Mouse (Mus musculus) cerebellum, adult 9-11 months (tissue): ENCODE measurements at regions not wholly inside any gene's neighbourhood (a gene's known extent, or its start where the extent isn't known, plus 50 kb on each side); places are given as distances from the start of the nearest gene placed in this dataset.
A peak's percentile ranks its signal among the peaks of the same experiment; 100 is the strongest.

Experiments used
- DNase-seq: peaks from one replicate; pipeline ENCODE4 v3.0.0; 2022

DNA sequence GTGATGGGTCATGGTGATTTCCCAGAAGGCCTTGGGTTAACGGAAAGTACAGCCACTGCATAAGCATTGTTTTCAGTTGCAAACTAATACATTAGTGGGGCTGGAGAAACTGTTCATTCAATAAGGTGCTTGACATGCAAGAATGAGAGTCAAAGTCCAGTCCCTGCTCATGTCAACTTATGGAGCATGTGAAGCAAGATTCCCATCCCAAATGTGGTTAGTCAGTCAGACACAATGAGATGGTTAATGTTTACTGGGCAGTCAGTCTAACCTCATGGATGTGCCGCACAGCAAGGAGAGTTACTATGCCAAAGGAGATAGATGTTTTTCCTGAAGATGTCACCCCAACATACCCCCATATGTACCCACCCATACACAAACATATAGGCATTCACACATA, 993.8 kb upstream of the Jmjd1c start:
- DNase-seq = no peak

DNA sequence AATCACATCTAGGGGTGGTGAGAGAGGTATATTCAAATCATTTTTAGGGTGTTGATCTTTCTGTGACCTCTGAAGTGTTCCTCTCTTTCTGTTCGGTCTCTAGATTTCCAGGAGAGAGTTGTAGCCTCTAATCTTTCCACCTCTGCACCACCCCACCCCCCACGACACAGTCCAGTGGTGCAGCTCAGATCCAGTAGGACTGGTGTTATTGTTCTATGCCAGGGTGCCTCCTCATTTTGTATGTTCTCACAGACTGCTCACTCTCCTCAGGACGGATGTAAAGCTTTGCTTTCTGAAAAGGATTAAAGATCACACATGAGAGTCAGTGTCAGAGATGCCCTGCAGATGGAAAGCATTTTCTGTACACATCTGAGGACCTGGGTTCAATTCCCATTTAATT, 964.6 kb upstream of the Jmjd1c start:
- DNase-seq = no peak

DNA sequence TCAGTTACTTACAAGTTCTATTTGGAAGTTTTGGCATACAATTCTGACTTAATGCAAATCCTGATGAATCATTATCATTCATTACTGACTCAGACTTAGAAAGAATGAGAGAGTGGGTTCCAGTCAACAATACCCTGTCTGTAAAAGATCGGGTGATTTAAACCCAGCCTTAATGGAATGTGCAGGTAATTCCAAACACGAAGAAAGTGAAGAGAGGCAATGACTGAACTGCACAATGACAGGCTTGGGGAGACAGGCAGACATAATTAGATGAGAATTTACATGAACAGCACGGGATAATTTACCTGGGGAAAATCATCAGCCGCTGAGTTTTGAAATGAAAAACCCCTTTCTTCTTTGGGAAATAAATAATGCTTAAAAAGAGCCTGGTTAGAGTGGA, 963.9 kb upstream of the Jmjd1c start:
- no peak for DNase-seq

DNA sequence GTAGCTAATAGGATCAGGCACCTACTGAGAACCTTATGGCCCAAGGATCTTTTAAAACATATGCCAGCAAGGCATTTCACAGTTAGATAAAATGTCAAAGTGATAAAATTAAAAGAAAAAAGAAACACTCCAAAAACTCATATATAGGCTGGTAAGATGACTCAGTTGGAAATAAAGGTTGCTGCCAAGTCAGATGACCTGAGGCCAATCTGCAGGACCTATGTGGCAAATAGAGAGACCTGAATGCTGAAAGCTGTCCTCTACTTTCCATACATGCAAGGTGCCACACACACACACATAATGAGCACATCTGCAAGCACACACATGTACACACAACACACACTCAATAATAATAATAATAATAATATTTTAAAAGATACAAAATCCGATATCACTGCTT, 953.5 kb upstream of the Jmjd1c start:
- DNase-seq = peak; percentile 17

DNA sequence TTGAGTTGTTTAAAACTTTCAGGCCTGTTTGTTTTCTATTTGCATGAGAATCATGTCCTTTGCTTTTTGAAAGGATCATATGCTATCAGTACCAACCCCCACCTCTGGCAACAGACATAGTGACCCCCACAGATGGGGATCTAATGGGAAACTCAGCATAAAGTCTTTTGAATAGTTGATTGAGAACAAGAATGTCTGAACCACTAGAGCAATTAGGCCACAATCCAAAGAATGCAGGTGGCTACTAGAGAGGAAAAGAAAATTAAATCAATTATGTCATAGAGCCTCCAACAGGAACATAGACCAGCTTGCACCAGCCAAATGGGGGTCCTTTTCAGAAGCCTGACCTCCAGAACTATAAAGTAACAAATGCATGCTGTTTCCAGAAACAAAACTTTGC, 953.0 kb upstream of the Jmjd1c start:
- no peak for DNase-seq

DNA sequence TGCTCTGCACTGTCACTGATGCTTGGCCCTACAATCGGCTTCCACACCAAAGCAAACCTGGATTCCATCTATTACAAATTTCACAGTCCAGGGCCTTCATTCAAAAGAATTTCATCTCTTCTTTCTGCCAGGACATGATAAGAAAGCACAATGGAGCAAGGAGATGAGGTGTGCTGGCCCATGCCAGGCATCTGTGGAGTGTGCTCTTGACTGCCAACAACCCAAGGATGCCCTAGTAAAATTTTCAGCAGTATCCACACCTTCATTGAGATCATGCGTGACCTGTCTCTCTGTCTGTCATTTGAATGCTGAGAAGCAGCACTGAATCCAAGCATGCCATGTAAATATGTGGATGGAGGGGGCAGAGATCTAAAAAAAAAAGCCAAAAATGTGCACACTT, 945.0 kb upstream of the Jmjd1c start:
- DNase-seq = no peak

DNA sequence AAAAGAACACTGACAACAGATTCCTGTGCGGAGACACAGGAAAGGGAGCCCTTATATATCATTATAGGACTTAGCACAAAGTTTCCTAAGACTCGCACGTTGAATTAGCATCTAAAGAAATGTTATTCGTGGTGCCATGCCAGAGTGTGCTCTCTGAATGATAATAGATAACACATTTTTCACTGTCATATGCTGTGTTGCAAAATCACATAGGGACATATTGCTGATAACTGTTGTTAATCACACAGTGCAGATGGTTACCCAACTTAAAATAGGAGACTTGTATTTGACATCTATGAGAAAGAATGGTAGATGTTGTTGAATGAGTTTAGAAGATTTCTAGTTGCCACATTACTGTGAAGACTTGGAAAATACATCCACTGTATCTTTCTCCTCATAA, 943.1 kb upstream of the Jmjd1c start:
- DNase-seq = no peak

DNA sequence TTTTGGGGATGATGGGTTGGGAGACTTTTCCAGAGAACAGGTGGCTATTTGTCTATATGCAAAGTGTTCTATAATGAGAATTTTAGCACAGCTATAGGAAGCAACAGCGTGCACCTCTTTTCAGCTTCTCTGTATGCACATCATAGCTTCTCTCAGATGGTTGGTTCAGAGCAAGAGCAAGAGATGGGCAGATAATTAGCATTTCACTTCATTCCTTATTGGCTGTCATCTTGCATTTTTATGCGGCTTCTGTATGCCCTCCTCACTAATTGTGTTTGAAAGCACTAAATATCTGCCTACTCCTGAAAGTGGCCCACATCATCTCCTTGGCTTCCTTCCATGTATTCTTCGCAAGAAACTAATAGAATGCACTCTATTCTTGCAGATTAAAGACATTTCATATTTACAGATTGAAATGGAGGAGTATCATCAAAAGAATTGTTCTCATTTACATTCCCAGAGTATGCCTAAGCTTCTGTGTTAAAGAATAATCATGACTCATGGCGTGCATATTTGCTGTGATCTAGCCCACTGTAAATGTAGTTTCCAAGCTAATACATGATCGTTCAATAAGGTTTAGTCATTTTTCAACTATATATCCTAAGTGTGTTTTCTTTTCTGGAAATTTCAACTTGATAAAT, 934.9 kb upstream of the Jmjd1c start:
- no peak for DNase-seq

DNA sequence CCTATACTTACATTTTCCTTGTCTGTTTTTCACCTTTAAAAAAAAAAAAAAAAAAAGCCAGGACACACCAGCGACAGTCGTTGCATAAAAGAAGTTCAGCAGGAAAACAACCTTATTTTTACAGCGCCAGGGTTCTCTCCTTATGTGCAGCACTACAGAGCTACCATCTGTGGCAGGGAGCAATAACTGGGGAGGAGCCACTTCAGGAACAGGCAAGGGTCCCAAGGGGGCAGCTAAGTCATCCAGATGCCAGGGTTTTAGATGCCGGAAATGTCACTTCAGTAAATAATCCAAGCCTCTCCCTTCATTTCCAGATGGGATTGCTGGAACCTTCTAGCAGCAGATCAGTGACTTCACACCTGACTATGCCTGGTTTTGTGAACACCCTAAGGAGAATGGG, 923.1 kb upstream of the Jmjd1c start:
- DNase-seq = no peak

DNA sequence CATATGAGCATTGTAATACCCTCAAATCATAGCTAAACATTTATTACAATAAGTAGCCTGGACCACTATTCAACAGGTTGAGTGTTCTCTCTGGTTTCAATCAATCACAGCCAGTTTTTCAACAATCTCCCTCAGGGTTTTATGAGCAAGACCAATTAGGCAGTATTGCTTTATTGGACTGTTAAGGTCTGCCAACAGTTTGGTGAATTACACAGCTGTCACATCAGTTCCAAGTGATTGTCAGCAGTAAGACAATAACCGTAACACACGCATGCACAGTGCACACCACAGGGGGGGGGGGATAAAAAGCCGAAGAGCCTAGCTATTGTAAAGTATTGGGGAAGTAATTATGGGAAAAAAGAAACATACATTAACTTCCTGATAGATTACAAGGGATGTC, 918.6 kb upstream of the Jmjd1c start:
- DNase-seq = no peak

DNA sequence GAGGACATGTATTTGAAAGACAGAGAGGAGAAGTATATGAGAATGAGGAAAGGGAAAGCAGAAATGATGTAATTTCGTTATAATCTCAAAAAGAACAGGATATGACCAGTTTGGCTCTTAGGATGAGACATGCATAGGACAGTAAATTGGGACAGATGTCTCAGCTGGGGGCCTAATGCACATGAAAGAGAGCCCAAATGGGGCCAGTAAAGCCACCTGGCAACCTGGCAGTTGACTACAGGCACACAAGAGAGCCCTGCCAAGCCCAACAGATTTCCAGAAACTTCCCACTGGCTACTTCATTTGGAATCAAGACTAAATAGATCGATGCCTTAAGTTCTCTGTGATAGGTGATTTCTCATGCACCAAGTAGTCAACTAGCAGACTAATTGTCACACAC, 914.7 kb upstream of the Jmjd1c start:
- DNase-seq = peak; percentile 99

DNA sequence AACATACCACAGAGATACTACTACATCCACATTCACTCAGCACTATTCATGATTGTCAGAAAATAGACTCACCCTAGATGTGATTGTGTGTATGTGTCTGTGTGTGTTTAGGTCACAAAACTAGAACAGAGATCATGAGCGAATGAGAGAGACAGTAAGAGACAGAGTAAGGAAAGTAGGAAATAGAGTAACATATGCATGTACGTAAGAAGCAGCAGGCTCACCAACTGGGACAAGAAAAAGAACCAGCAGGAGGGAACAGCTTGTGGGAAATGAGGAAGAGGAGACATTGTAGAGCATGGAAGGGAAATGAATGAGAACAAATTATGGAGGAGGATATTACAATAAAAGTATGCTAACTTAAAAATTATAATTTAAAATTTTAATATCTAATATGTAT, 912.9 kb upstream of the Jmjd1c start:
- DNase-seq = peak; percentile 65

DNA sequence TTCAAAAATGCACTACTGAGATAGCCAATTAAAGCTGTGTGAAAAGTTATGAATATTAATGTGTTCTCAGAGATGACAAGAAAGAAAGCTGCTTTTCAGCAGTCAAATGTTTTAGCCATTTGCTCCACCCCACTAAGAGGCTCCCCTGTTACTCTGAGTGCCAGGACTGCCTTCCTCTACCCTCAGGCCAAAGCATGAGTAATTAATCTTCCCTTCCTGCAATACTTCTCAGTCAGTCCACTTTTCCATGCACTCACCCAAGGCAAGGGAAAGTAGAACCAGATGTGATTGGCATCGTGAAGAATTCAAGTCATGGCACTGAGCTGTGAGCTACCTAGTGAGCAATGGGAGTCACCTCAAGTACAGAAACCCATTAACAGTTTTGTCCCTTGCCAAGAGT, 908.9 kb upstream of the Jmjd1c start:
- DNase-seq = no peak

DNA sequence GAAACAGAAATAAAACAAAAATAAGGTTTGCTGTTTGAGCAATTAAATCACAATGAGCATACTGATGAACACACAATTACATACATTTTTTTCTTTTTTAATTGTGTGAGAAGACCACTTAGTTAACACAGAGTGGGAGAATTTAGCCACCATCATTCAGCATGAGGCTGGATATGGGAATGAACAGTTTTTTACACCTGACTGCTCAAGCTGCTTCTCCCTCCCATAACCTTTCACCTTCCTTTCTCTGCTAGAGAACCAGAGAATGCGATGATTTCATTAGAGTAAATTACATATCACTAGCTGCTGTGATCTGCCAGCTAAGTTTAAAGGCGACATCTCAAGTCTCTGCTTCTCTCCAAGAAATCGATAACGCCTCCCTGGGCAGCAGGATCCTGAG, 894.8 kb upstream of the Jmjd1c start:
- DNase-seq = no peak

DNA sequence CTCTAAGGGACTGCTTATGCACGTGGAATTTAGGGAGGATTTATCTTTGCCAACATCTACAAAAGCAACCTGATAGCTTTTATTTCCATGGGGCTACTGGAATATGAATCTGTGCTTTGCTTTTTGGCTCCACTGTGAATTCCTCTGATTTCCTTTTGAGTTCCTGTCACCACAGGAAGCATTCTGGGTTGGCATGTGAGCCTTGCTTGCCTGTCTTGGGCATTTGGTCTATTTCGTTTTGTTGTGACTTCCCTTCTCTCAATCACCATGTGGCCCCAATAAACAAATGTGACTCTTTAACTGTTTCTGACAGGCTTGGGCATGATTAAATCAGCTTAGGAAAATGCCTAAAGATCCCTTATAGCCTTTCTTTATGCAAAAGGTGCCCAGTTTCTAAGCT, 867.8 kb upstream of the Jmjd1c start:
- DNase-seq = peak; percentile 90

DNA sequence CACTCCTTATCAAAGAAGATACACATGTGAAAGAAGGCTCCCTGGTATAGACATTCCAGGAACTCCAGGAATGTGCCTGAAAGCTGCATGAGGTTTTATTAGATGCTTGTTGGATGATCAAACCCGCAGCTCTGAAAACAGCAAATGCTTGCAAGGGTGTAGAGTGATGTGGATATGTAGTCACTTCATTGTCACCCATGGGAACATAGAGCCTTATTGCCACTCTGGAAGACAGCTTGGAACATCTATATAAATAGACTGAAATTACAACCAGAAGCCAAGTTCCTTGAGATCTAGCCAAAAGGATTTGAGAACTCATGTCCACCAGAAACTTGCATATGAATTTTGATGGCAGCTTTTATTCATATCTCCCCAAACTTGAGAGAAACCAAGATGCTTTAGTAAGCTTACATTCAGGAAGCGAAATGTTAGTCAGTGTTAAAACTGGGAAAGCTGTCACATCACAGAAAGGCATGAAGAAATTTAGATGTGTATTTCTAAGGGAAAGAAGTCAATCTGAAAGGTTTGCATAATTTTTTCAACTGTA, 861.5 kb upstream of the Jmjd1c start:
- DNase-seq = no peak

DNA sequence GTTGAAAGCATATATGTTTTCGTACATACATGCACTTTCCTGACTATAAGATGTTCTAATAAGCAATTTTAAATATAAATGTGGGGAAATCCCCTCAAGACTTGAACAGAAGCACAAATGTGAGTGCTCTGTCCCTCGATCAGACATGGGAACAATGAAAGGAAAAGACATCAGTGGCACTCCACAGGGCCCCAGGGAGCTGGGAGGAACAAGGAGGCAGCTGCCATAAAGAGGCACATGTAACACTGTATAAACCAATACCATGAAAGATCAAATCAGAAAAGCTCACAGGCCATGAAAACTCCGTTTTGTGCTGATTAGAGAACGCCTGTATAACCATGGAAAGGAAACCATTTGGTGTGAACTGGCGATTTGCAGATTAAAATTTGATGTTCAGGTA, 839.5 kb upstream of the Jmjd1c start:
- DNase-seq = no peak

DNA sequence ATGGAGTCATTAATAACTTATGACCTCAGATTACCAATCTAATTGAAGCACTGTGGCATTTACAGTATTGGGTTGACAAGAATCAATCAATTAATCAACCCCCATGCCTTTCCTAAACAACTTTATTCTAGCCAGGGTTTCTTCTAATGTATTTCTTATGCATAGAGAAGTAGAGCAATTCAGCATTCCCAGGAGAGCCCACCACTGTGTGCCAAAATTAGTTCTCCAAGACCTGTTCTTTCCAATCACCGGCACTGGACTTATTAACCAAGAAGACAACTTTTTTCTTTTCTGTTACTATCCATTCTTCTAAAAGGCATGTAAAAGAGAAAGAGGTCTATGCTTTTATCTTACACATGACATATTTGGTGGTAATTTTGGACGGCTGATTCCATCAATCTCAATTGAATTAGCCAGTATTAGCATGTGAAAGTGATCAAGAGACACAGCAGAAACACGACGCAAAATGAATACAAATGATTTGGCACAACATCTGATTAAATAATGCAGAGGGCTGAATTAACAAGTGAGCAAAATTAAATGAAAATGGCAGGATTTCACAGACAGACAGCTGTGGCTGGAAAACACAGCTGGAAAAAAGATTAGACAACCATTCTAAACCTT, 825.2 kb upstream of the Jmjd1c start:
- DNase-seq = no peak

DNA sequence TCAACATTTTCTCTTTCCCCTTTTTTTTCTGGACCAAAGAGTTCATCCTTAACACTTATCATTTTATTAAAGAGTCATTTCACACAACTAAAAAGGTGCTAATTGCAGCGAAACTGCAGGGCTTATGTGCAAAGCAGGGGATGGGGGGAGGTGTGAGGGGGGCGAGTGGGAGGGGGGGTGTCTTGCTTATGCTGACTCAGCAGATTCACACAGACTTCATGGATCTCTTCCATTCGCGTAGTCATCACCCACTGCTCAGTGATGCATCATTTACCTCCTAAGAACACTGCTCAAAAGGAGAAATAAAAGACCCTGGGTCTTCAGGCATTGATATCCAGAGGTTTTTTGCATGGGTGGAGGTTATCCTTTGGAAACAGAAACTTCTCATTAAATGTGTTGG, 800.3 kb upstream of the Jmjd1c start:
- no peak for DNase-seq

DNA sequence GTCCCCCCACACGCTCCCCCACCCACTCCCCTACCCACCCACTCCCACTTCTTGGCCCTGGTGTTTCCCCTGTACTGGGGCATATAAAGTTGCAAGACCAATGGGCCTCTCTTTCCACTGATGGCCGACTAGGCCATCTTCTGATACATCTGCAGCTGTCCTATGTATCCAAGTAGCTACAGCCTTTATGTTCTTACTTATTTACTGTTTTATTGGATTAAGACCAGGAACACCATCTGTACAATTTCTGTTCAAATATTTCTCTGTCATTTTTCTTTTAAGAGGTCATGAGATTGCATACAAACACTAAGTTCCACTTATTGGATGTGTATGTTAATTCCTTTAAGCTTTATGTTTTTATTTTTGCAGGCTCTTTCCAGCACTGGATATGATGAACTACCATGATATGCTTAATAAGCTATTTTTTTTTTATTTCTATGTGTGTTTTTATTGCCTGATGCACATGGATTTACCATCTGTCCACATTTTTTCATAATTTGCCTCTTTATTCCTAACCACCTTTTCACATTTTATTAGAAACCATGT, 792.6 kb upstream of the Jmjd1c start:
- no peak for DNase-seq

DNA sequence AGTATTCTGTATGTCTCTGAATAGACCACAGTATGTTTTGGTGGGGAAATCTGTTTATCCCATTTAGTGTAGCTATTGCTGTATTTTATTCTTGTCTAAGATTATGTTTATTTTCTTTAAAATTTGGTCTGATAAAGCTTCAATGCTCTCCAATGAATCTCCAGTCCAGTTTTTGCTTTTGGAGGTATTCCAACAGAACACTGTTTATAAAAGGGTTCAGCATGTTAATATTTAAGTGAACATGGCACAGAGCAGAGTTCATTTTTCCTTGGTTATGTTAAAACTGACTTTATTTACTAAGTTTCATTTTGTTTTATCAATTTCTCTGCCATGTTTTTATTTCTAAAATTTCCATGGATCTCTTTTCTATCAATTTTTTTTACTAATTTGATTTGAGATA, 791.0 kb upstream of the Jmjd1c start:
- DNase-seq = no peak

DNA sequence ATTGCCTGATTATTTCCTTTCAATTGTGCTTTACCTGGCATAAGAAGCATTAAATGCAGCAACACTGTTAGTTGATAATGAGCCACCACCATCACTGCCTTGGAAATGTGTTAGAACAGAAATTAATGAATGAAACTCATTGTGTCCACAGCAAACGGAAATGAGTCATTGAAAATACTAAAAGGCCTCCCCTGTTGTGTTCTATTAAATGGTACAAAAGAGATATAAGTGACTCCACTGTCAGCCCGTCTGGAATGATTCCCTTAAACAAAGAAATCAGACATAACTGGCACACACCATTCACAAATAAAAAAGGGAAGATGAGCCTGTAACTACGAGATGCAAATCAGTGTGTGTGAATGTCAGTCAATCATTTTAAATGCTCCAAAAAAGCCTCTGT, 764.8 kb upstream of the Jmjd1c start:
- no peak for DNase-seq

DNA sequence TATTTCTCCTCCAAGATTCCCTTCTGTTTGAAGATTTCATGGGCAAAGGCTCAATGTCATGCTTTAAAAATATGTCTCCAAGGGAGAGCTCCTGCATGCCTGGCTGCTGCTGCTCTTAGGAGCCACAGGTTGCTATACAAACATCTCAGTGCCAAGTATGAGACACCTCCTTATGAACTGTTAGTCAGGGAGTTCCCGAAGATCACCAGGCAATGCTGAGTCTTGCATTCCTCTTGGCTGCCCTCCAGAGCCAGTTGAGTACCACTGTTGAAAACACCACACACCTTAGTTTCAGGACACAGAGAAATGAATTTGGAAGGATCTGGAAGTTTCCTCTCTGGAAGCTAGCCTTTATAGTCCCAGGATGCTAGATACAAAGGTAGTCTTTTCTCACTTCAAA, 757.9 kb upstream of the Jmjd1c start:
- DNase-seq = no peak

DNA sequence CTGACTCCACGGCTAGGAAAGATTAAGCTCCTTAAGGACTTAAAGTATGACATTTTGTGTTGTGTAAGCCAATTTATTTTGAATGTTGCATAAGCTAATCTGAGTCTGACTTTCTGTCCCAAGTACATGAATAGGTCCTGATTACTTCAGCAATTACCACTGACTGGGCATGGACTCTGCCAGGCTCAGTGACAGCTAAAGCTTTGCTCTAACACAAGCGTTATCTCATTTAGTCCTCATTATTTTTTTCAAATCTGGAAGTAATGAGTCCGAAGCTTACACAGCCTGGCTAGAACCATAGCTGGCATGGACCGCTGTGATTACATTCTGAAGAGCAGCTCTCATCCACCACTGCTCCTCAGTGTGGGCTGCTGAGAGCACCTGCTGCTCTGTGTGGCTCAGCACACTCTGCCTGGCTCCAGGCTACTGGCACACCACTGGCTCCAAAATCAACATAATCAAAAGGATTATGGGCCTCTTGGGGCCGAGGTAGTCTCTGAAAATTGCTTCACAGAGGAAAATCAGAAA, 753.0 kb upstream of the Jmjd1c start:
- no peak for DNase-seq

DNA sequence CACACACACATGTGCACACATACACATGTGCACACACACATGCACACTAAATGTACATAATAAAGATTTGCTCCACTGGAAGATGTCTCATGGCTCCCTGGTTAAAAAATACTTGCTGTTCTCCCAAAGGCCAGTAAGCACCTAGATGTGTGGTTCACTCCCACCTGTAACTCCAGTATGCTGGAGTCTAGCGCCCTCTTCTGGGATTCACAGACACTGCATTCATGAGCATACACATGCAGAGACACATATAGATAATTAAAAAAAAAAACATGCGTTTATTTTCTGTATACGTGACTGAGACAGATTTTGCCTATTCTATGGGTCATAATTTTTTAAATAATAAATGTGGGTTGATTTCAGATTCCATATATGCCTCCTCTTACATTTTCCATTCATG, 747.5 kb upstream of the Jmjd1c start:
- DNase-seq = no peak
